Mouse (Mus musculus): ENCODE measurements around the gene Rnf144a.
"Not testable (repeated sequence)": the region's sequence is repeated elsewhere in the genome, so short reads cannot be mapped to it uniquely, and the experiment has no call there.

DNA sequence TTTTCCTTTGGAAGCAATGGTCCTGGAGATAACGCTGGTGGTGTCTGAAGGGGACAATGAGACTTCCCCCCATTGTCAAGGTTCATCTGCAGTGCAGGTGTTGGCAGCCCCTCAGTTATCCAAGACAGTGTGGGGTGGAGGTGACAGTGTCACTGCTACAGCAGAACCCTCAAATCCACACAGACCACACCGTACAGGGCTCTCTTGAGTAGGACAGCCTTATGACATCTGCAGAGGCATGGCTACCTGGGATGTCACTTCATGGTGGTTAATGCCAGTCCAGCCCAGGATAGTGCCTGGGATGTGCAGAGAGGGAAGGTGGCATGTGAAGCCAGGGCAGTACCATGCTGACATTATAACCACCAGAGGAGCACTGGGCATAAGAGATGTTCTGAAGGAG, 13.7 kb upstream of the Rnf144a start:
- not testable (repeated sequence) for TF ChIP-seq CTCF (IDR thresholded peaks at IDR 0.05; ENCODE audit: borderline replicate concordance, insufficient read depth, low read length); POLR2A (IDR thresholded peaks at IDR 0.05; ENCODE audit: low read depth, low read length)

All from embryonic fibroblast, embryonic 13.5 days (primary cell).